Mouse (Mus musculus) bone marrow, adult 2 months (tissue): ENCODE measurements around the gene Ampd3.

Experiments
- CTCF ChIP-seq: fragments of 200-500 bp; IDR thresholded peaks from 2 replicates; pipeline ENCODE4 v1.5.1; 2011; ENCODE audit warnings: low read length, control low read depth; ENCODE audit not compliant: control insufficient read depth, insufficient read depth
- POLR2A ChIP-seq: fragments of 200-500 bp; IDR thresholded peaks from 2 replicates; pipeline ENCODE4 v1.6.1; 2011; ENCODE audit warnings: low read depth, mild to moderate bottlenecking, control low read depth, low read length, borderline replicate concordance; ENCODE audit not compliant: control insufficient read depth

DNA sequence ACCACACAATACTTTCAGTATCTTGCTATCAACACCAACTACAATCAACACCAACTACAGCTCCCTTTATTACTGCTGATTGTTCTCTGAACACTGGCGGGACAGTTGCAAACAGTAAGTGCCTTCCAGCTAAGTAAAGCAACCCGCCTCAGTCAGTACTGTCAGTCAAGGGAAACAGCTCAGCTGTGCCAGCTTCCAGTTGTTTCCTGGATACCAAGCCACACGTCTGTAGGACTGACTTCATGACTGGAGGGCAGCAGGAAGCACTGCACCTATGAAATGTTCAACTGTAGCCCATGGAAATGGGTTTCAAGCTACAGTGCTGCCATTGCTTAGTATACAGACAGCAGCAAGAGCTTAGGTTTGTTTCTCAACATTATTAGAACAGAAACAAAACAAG is 66.5 kb downstream of the Ampd3 start:
- TF ChIP-seq CTCF (no peak), POLR2A (no peak)
